Mouse (Mus musculus) right cerebral cortex, postnatal 10 days (tissue): ENCODE data around the gene Cdk14.

Source experiments
- DNase-seq, 2 experiments: peaks; one replicate each; pipeline ENCODE4 v3.0.0; 2021; ENCODE audit warnings: low spot score in 2 of 2

Cdk14 gene

GRCm38 (mm10) chr5:4861141-4861540 lies 559.0 kb downstream of the Cdk14 start:
- DNase-seq = no peak

- no peak for DNase-seq
Measured at GRCm38 (mm10) chr5:4858032-4858641, 562.0 kb downstream of the Cdk14 start.

- DNase-seq = no peak
Measured at GRCm38 (mm10) chr5:4853503-4853902, 566.6 kb downstream of the Cdk14 start.

- DNase-seq = no peak
Measured at GRCm38 (mm10) chr5:4852711-4853320, 567.3 kb downstream of the Cdk14 start.

- DNase-seq = no peak
Measured at GRCm38 (mm10) chr5:4851934-4852710, 568.0 kb downstream of the Cdk14 start.

- DNase-seq = peak in 1 of 2 experiments; percentile 33
Measured at GRCm38 (mm10) chr5:4851245-4851933, 568.7 kb downstream of the Cdk14 start.

GRCm38 (mm10) chr5:4834819-4835480 lies 585.2 kb downstream of the Cdk14 start:
- DNase-seq = no peak

GRCm38 (mm10) chr5:4833940-4834339 lies 586.2 kb downstream of the Cdk14 start:
- no peak for DNase-seq

- DNase-seq = no peak
Measured at GRCm38 (mm10) chr5:4826886-4827285, 593.2 kb downstream of the Cdk14 start.

GRCm38 (mm10) chr5:4825951-4826350 lies 594.2 kb downstream of the Cdk14 start:
- DNase-seq = no peak

GRCm38 (mm10) chr5:4825076-4825475 lies 595.0 kb downstream of the Cdk14 start:
- DNase-seq = no peak

- no peak for DNase-seq
Measured at GRCm38 (mm10) chr5:4824171-4824570, 595.9 kb downstream of the Cdk14 start.

GRCm38 (mm10) chr5:4822041-4822440 lies 598.1 kb downstream of the Cdk14 start:
- no peak for DNase-seq

GRCm38 (mm10) chr5:4821368-4821771 lies 598.7 kb downstream of the Cdk14 start:
- DNase-seq = no peak

GRCm38 (mm10) chr5:4816981-4817380 lies 603.1 kb downstream of the Cdk14 start:
- no peak for DNase-seq

- no peak for DNase-seq
Measured at GRCm38 (mm10) chr5:4814465-4815204, 605.5 kb downstream of the Cdk14 start.

- no peak for DNase-seq
Measured at GRCm38 (mm10) chr5:4813357-4813756, 606.8 kb downstream of the Cdk14 start.

- no peak for DNase-seq
Measured at GRCm38 (mm10) chr5:4812036-4812729, 607.9 kb downstream of the Cdk14 start.

- no peak for DNase-seq
Measured at GRCm38 (mm10) chr5:4805228-4805627, 614.9 kb downstream of the Cdk14 start.

- no peak for DNase-seq
Measured at GRCm38 (mm10) chr5:4803708-4804107, 616.4 kb downstream of the Cdk14 start.
